Mouse (Mus musculus) ovary, adult 18-20 months (tissue): ENCODE measurements around the gene C77080.
"Not testable (repeated sequence)": the region's sequence is repeated elsewhere in the genome, so short reads cannot be mapped to it uniquely, and the experiment has no call there.

ENCODE experiments used
- DNase-seq: peaks from one replicate; pipeline ENCODE4 v3.0.0; 2022; ENCODE audit warnings: low spot score, mixed read lengths

Gene C77080

GRCm38 (mm10) chr4:129212486-129212885 lies 48.7 kb downstream of the C77080 start:
- DNase-seq = not testable (repeated sequence)

DNA sequence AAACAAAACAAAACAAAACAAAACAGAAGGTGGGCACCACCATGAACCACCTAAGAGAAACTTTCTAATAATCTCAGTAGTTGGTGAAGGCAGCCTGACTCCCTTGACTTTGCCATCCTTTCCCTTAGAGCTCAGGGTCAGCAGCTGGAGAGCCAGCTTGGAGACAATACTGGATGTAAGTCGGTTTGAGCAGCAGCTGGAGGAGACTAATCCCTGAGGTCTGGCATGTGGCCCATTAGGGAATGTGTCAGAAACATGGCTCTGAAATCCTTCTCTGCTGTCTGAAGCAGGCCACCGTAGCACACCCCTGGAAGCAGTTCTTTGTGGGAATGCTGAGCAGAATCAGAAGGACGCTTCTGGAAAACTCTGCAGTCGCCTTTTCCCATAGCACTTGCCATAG lies 49.7 kb downstream of the C77080 start:
- DNase-seq = no peak

GRCm38 (mm10) chr4:129209504-129209903 lies 51.7 kb downstream of the C77080 start:
- DNase-seq = no peak

GRCm38 (mm10) chr4:129206792-129207191 lies 54.4 kb downstream of the C77080 start:
- DNase-seq = no peak

- DNase-seq = no peak
These were observed 56.5 kb downstream of the C77080 start for GRCm38 (mm10) chr4:129204655-129205054.

DNA sequence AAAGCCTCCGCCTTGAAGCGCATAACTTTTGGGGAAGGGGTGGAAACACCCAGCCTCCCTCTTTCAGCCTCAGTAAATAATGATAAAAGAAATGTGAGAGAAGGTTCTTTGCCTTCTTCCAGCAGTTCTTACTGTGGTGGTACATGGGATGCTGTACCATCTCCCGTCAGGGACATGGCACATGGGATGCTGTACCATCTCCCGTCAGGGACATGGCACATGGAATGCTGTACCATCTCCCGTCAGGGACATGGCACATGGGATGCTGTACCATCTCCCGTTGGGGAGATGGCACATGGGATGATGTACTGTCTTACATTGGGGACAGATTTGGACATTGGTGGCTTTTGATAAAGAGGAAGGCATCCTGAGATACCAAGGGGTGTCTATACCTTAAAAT lies 63.7 kb downstream of the C77080 start:
- no peak for DNase-seq

DNA sequence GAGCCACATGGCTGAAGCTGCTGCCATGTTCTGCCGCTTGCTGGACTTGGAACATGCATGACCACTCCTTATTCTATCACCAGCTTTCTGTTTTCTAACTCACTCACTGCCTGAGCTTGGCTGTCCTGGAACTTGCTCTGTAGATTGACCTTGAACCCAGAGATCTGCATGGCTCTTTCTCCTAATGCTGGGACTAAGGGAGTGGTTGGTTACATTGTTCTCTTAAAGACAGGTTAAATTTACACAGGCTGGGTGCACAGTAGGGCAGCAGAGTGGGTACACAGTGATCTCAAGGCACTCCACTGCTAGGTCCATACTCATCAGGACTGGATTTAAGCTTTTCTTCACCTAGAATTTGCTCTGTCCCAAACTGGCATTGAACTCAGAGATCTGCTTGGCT lies 66.9 kb downstream of the C77080 start:
- DNase-seq = no peak

DNA sequence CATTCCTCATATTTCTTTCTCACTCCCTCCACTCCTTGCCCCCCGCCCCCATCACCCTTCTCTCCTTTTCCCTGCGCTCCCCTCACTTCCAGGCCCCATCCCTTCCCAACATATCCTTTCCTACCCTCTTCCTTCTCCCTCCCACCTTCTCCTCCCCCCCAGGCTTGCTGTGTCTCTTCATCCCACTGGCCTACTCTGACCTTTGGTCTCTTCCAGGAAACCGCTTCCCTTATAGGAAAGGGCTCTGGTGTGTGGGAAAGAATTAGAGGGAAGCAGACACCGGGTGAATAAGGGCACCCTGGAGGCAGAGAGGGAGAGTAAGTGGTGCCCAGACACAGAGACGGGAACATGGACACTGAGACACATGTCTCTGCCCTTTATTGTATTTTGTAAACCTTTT lies 69.5 kb downstream of the C77080 start:
- no peak for DNase-seq

GRCm38 (mm10) chr4:129190538-129190937 lies 70.7 kb downstream of the C77080 start:
- no peak for DNase-seq

DNA sequence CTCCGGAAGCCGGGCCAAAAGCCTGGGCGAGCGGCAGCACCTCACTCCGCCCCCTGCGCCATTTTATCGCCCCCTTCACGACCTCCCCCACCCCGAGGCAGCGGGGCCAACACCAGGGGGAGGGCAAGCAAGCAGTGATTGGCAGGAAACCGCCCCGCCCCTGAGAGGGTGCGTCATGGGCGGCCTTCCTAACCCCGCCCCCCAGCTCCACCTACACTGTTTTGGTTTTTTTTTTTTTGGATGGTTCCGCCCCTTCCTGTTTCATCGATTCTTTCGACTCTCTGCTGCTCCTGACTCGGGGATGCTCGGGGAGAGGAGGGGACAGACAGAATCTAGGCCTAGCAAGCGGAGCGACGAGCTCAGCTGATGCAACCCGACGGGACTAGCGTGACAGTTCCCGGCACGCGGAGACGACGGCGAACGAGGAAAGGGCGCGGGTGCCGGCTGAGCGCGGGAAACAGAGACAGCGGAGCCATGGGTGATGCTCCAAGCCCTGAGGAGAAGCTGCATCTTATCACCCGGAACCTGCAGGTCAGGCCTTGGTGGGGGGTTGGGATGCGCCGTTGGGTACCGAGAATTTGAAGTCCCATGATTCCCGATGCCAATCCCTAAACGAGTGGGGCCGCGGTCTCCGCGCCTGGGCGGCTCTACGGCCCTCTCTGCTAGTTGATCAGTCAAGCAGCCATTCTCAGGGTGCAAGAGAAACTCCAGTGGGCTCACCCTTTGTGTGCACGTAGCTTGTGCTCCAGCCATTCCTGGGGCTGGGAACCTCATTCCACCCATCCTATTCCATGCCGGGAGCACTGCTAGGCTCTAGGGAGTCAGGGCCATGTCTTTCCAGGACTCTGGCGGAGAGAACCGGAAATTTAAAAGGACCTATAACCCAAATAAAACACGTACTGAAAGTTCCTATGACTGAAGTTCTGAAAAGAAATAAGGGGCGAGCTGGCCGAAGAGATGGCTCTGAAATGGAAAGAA lies 71.4 kb downstream of the C77080 start, which contains the start of the genes S100pbp and Yars:
TSS of gene S100pbp (minus strand) at position 186 of the 978 bp plus-strand sequence.
TSS of gene Yars (plus strand) at position 219 of the 978 bp plus-strand sequence.
- peak; percentile 96 for DNase-seq

GRCm38 (mm10) chr4:129188803-129189541 lies 72.2 kb downstream of the C77080 start:
- peak; percentile 32 for DNase-seq

DNA sequence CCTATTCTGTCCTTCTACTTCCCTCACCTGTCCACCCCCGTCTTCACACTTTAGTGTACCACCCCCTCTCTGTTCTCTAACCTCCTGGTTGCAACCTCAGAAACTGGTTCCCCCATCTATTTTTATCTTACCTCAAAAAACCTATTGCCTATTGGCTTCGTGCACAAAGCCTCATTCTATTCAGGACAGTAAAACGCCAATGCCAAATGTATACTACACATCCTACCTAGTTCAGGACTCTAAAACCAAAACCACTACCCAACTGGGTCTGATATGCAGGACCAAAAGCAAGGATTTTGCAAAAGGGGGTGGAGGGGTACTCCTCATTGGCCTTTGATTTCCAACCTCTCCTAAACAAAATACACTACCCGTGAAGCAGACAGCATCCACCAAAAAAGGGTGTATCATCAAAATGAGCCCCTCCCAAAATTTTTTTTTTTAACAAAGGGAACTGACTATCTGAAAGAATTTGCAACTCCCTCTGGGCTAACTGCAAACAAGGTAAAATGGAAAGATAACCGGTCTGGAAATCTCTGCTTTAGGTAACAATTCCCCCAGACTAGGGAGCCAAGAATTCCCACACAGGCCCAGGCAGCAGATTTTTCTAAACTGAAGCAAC lies 73.1 kb downstream of the C77080 start:
- no peak for DNase-seq

DNA sequence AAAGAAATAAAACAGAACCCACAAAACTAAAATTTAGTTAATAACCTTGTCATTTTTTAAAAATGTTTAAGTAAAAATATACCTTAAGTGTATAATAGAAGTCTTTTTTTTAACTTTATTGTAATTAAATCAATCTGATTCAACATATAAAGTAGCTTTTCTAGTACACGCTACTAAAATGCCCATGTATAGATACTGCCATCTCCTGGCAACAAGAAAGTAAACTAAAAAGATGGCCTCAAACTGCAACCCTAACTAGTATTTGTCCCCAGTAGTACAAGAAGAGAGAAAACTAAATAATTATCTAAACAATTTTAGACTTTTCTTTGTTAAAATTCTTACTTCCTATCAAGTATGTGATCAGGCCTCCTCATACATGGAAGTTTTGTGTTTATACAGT lies 81.6 kb downstream of the C77080 start:
- no peak for DNase-seq

DNA sequence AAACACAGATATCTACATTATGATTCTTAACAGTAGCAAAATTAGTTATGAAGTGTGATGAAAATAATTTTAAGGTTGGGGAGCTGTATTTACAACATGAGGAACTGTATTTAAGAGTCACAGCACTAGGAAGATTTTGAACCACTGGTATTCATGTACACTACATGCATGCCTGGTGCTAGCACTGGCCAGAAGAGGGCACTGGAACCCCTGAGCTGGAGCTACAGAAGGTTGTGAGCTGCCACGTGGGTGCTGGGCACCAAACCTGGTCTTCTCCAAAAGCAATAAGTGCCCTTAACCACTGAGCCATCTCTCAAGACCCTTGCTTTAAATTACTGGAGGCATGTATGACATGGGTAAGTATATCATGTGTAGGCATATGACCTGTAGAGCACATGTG lies 88.7 kb downstream of the C77080 start:
- DNase-seq = no peak
